In the genomic region with DNA sequence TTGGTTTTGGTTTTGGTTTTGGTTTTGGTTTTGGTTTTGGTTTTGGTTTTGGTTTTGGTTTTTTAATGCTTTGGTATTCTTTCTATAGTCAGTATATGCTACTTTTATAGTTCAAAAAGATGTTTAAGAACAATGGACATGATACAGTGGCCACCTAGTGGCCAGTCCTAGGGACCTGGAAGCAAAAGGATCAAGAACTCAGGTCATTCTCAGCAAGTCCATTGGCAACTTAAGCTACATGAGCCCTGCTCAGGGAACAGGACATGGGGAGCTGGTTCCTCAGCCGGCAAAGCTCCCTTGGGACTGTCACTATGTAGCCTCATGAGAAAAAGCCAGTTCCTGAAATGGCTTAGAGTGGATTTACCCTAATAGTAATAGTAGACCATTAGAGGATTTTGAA, we compare ENCODE assay signal across 1 mouse cellular context.
TF ChIP-seq lines count a peak whose summit lies in the region.

No protein-coding gene starts in this region.

TF ChIP-seq in CH12.LX, 34 proteins besides CTCF, POLR2A, EP300 and RAD21 (continued from another document):
- TF ChIP-seq USF2 (conservative IDR thresholded peaks at IDR 0.05; ENCODE audit: low read depth, low read length) (no peak), IRF4 (IDR thresholded peaks at IDR 0.05; ENCODE audit: low read depth, low read length) (no peak)
